Mouse (Mus musculus) MEL (cell line): ENCODE data around the gene Gas7.

Source experiments
- CTCF ChIP-seq, 3 experiments: IDR thresholded peaks in 2 of 3; conservative IDR thresholded peaks in 1 of 3; 2 replicates each; pipeline ENCODE4 v1.5.1; 2011 to 2012; ENCODE audit warnings: low read length in 3 of 3, low read depth in 2 of 3, mild to moderate bottlenecking in 2 of 3, improper control_type of control experiment in 1 of 3, inconsistent platforms in 1 of 3, mixed read lengths in 1 of 3, moderate library complexity in 1 of 3; ENCODE audit not compliant: control insufficient read depth in 1 of 3, insufficient read depth in 1 of 3, poor library complexity in 1 of 3, severe bottlenecking in 1 of 3
- E2F4 ChIP-seq: IDR thresholded peaks from 2 replicates; pipeline ENCODE4 v1.6.1; 2011; ENCODE audit warnings: low read depth, low read length, improper control_type of control experiment, borderline replicate concordance
- GATA1 ChIP-seq: IDR thresholded peaks from 2 replicates; pipeline ENCODE4 v1.6.1; 2011; ENCODE audit warnings: low read depth, low read length, improper control_type of control experiment
- NELFE ChIP-seq: IDR thresholded peaks from 2 replicates; pipeline ENCODE4 v1.6.1; 2011; ENCODE audit warnings: low read depth, low read length, improper control_type of control experiment
- POLR2A ChIP-seq, 2 experiments: IDR thresholded peaks; 2 replicates each; pipeline ENCODE4 v1.6.1; 2011 to 2012; ENCODE audit warnings: low read length in 2 of 2, mild to moderate bottlenecking in 2 of 2, control low read depth in 1 of 2, improper control_type of control experiment in 1 of 2, low read depth in 1 of 2, moderate library complexity in 1 of 2; ENCODE audit not compliant: control insufficient read depth in 1 of 2, insufficient read depth in 1 of 2, poor library complexity in 1 of 2
- SIN3A ChIP-seq: IDR thresholded peaks from 2 replicates; pipeline ENCODE4 v1.6.1; 2012; ENCODE audit warnings: low read length, improper control_type of control experiment, inconsistent platforms
- SMC3 ChIP-seq: IDR thresholded peaks from 2 replicates; pipeline ENCODE4 v1.6.1; 2011; ENCODE audit warnings: low read depth, low read length, improper control_type of control experiment
- TBP ChIP-seq: IDR thresholded peaks from 2 replicates; pipeline ENCODE4 v1.8.0; 2011; ENCODE audit warnings: low read depth, low read length, improper control_type of control experiment
- USF2 ChIP-seq, 2 experiments: IDR thresholded peaks; 2 replicates each; pipeline ENCODE4 v1.6.1; 2011 to 2012; ENCODE audit warnings: improper control_type of control experiment in 2 of 2, low read length in 2 of 2, borderline replicate concordance in 1 of 2, inconsistent platforms in 1 of 2, low read depth in 1 of 2, mild to moderate bottlenecking in 1 of 2; ENCODE audit not compliant: insufficient read depth in 1 of 2

GRCm38 (mm10) chr11:67458171-67458570, 2.9 kb downstream of the Gas7 start:
- no peak for TF ChIP-seq SIN3A
- no peak for TF ChIP-seq TBP
- TF ChIP-seq POLR2A (IDR thresholded peaks at IDR 0.05; ENCODE audit: control insufficient read depth in 1 of 2, insufficient read depth in 1 of 2, low read depth in 1 of 2, low read length in 2 of 2, poor library complexity in 1 of 2), result no peak
- no peak for TF ChIP-seq CTCF (IDR thresholded peaks at IDR 0.05 in 2 of 3, conservative IDR thresholded peaks at IDR 0.05 in 1 of 3; ENCODE audit: control insufficient read depth in 1 of 3, insufficient read depth in 1 of 3, low read depth in 2 of 3, low read length in 3 of 3, poor library complexity in 1 of 3, severe bottlenecking in 1 of 3)
- TF ChIP-seq USF2 (IDR thresholded peaks at IDR 0.05; ENCODE audit: borderline replicate concordance in 1 of 2, insufficient read depth in 1 of 2, low read depth in 1 of 2, low read length in 2 of 2), result no peak
- TF ChIP-seq E2F4, result no peak
- TF ChIP-seq SMC3, result no peak
- no peak for TF ChIP-seq GATA1
- TF ChIP-seq NELFE, result no peak
